Mouse (Mus musculus): ENCODE measurements around the gene H13.

- no peak for TF ChIP-seq POLR2A (IDR thresholded peaks at IDR 0.05; ENCODE audit: borderline replicate concordance, control insufficient read depth, low read depth, low read length)
- no peak for TF ChIP-seq CTCF (IDR thresholded peaks at IDR 0.05; ENCODE audit: control insufficient read depth, insufficient read depth, low read length)
Measured at GRCm38 (mm10) chr2:152726751-152727335, 57.6 kb downstream of the H13 start.
